Mouse (Mus musculus): ENCODE results near the gene Olfr328.

DNA sequence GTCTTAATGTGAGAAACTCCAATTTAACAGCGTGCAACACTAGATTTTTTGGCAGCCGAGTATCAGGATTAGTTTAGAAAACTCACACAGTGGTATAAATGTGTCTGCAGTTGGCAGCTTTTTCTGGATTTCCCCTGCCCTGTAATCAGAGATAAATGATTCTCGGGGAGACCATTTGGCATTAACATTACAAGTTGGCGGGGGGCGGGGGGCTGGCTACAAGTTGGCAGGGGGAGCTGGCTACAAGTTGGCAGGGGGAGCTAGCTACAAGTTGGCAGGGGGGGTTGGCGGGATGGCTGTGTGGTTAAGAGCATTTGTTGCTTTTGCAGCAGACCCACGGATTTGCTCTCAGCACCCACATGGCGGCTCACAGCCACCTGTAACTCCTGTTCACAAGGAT lies 23.2 kb upstream of the Olfr328 start:
- TF ChIP-seq POLR2A (IDR thresholded peaks at IDR 0.05; ENCODE audit: extremely low read depth, insufficient read depth, low read length) (no peak), CTCF (IDR thresholded peaks at IDR 0.05; ENCODE audit: extremely low read depth, insufficient read depth, low read length) (no peak)

Measured in cortical plate, adult 2 months (tissue).